Mouse (Mus musculus) lung, embryonic 15.5 days (tissue): Measurements from ENCODE around the gene Pacs2. TPM values are rescaled to one million over a fixed set of nuclear protein-coding genes. Genes with fewer than 3 reads are reported as not detected.
A peak's percentile ranks its signal among the peaks of the same experiment; 100 is the strongest.

ENCODE experiments used
- ATAC-seq: fragments of 200-750 bp; cut with Nextera tagmentation; 2 replicates; pipeline ENCODE4 v1.8.0; 2017; ENCODE audit warnings: moderate number of reproducible peaks, borderline replicate concordance; ENCODE audit not compliant: low FRiP score, low TSS enrichment; ENCODE audit errors: extremely low read depth
- H3K27ac ChIP-seq: fragments of 300-500 bp; sonication (generic); 2 replicates; pipeline ENCODE4 v1.5.1; 2015; ENCODE audit warnings: moderate library complexity, mild to moderate bottlenecking, inconsistent platforms
- H3K27me3 ChIP-seq: fragments of 300-500 bp; sonication (generic); 2 replicates; pipeline ENCODE4 v1.6.1; 2015; ENCODE audit warnings: inconsistent platforms
- H3K36me3 ChIP-seq: fragments of 300-500 bp; sonication (generic); 2 replicates; pipeline ENCODE4 v1.6.1; 2015; ENCODE audit warnings: inconsistent platforms
- H3K4me1 ChIP-seq: fragments of 300-500 bp; sonication (generic); 2 replicates; pipeline ENCODE4 v1.6.1; 2015; ENCODE audit warnings: inconsistent platforms
- H3K4me2 ChIP-seq: fragments of 300-500 bp; sonication (generic); 2 replicates; pipeline ENCODE4 v1.6.1; 2015; ENCODE audit warnings: inconsistent platforms, mild to moderate bottlenecking, moderate library complexity
- H3K4me3 ChIP-seq: fragments of 300-500 bp; sonication (generic); 2 replicates; pipeline ENCODE4 v1.5.1; 2015; ENCODE audit warnings: mild to moderate bottlenecking, inconsistent platforms
- H3K9ac ChIP-seq: fragments of 300-500 bp; sonication (generic); 2 replicates; pipeline ENCODE4 v1.6.1; 2015; ENCODE audit warnings: inconsistent platforms
- H3K9me3 ChIP-seq: fragments of 300-500 bp; sonication (generic); 2 replicates; pipeline ENCODE4 v1.6.1; 2016; ENCODE audit warnings: inconsistent platforms
- WGBS: fragments of 180-500 bp; shearing (Covaris S2); methylation state at CpG from one replicate; pipeline ENCODE4 v1.1.7; 2015; 5-methylcytosine and 5-hydroxymethylcytosine counted together
- microRNA-seq: library from miRNA; unstranded; fragments of <30 nt; microRNA quantifications from one replicate; pipeline ENCODE4, GENCODE M21; 2016
- polyA plus RNA-seq: library from polyadenylated mRNA; unstranded; fragments of >200 nt; fragmentation: Nextera tagmentation; extraction: Ambion mirVana; gene quantifications from 2 replicates; pipeline ENCODE4 v1.2.1, GENCODE M21; 2015

Gene Pacs2
- polyA plus RNA-seq, 1 experiment from 2014 or later: 13.2 TPM

GRCm38 (mm10) chr12:113114856-113115538 lies 100.7 kb downstream of the Pacs2 start:
- no peak for ATAC-seq
- WGBS: 75% methylated on average over 16 of the region's 16 CpGs
- H3K27me3 ChIP-seq: no peaks in the 10 kb centered on the region

GRCm38 (mm10) chr12:113119516-113120410 lies 105.5 kb downstream of the Pacs2 start:
- Histone ChIP-seq H3K9me3 (no peaks in the 10 kb centered on the region), H3K27me3 (no peaks in the 10 kb centered on the region), H3K36me3 (peaks cover 82% of the 10 kb centered on the region), H3K27ac (no peak overlapping the region), H3K4me2 (no peak overlapping the region), H3K4me3 (no peak overlapping the region), H3K9ac (no peak overlapping the region), H3K4me1 (no peaks in the 10 kb centered on the region)
- ATAC-seq: peak; percentile 36; the same call in 1 of the 2 replicates
- WGBS: 86% methylated on average over 20 of the region's 20 CpGs

More at GRCm38 (mm10) chr12:113114856-113115538, 100.7 kb downstream of the Pacs2 start:
- Histone ChIP-seq H3K36me3 (peaks cover 61% of the 10 kb centered on the region), H3K9ac (no peak overlapping the region), H3K9me3 (no peaks in the 10 kb centered on the region), H3K4me1 (no peaks in the 10 kb centered on the region), H3K4me3 (no peak overlapping the region), H3K27ac (no peak overlapping the region), H3K4me2 (no peak overlapping the region)

Small RNAs within 50 kb of the gene (microRNA-seq; reads per million reads assigned to microRNA genes)
- gene Gm44471: not detected

Other genes with a start within 250 kb of the Pacs2 start
- gene Ahnak2, start 211.9 kb upstream of the Pacs2 start, polyA plus RNA-seq: 0.72 and 0.98 TPM in 2 replicates
- 6.9 and 7.4 TPM in 2 replicates for gene Clba1, start 205.6 kb upstream of the Pacs2 start, polyA plus RNA-seq
- 125 and 129 TPM in 2 replicates for gene Cdca4, start 185.1 kb upstream of the Pacs2 start, polyA plus RNA-seq
- 0.13 and 0.79 TPM in 2 replicates for gene Gpr132, start 146.3 kb upstream of the Pacs2 start, polyA plus RNA-seq
- gene Jag2, start 84.7 kb upstream of the Pacs2 start, polyA plus RNA-seq: 6.2 and 7.2 TPM in 2 replicates
- gene Nudt14, start 72.4 kb upstream of the Pacs2 start, polyA plus RNA-seq: 103 and 120 TPM in 2 replicates
- 25.7 and 28.1 TPM in 2 replicates for gene Btbd6, start 38.0 kb upstream of the Pacs2 start, polyA plus RNA-seq
- gene Brf1, start 13.8 kb upstream of the Pacs2 start, polyA plus RNA-seq: 56.1 and 63.3 TPM in 2 replicates
- gene Tex22, start 60.0 kb downstream of the Pacs2 start, polyA plus RNA-seq: not detected in 2 replicates
- gene Mta1, start 83.8 kb downstream of the Pacs2 start, polyA plus RNA-seq: 13.5 and 14.7 TPM in 2 replicates
- gene Crip2, start 125.7 kb downstream of the Pacs2 start, polyA plus RNA-seq: 436 and 471 TPM in 2 replicates
- gene Crip1, start 131.8 kb downstream of the Pacs2 start, polyA plus RNA-seq: 414 and 454 TPM in 2 replicates
- 38.4 and 38.6 TPM in 2 replicates for gene Tedc1, start 141.9 kb downstream of the Pacs2 start, polyA plus RNA-seq
- gene Tmem121, start 171.4 kb downstream of the Pacs2 start, polyA plus RNA-seq: 8.2 and 9.0 TPM in 2 replicates